Mouse (Mus musculus) neural tube, embryonic 15.5 days (tissue): ENCODE data around the gene Arhgap15. TPM values are rescaled to one million over a fixed set of nuclear protein-coding genes. Genes with fewer than 3 reads are reported as not detected.

Source experiments
- ATAC-seq: fragments of 200-750 bp; cut with Nextera tagmentation; 2 replicates; pipeline ENCODE4 v1.8.0; 2017; ENCODE audit warnings: mild to moderate bottlenecking, moderate TSS enrichment, moderate library complexity; ENCODE audit not compliant: low FRiP score
- H3K27ac ChIP-seq: fragments of 300-500 bp; sonication (generic); replicated peaks from 2 replicates; pipeline ENCODE4 v1.5.1; 2015; ENCODE audit warnings: mild to moderate bottlenecking, inconsistent platforms
- H3K27me3 ChIP-seq: fragments of 300-500 bp; sonication (generic); replicated peaks from 2 replicates; pipeline ENCODE4 v1.6.1; 2015; ENCODE audit warnings: inconsistent platforms
- H3K36me3 ChIP-seq: fragments of 300-500 bp; sonication (generic); 2 replicates; pipeline ENCODE4 v1.6.1; 2015; ENCODE audit warnings: inconsistent platforms
- H3K4me1 ChIP-seq: fragments of 300-500 bp; sonication (generic); 2 replicates; pipeline ENCODE4 v1.6.1; 2015; ENCODE audit warnings: inconsistent platforms
- H3K4me2 ChIP-seq: fragments of 300-500 bp; sonication (generic); 2 replicates; pipeline ENCODE4 v1.6.1; 2015; ENCODE audit warnings: inconsistent platforms, mild to moderate bottlenecking, moderate library complexity
- H3K4me3 ChIP-seq: fragments of 300-500 bp; sonication (generic); replicated peaks from 2 replicates; pipeline ENCODE4 v1.5.1; 2015; ENCODE audit warnings: mild to moderate bottlenecking, inconsistent platforms
- H3K9ac ChIP-seq: fragments of 300-500 bp; sonication (generic); replicated peaks from 2 replicates; pipeline ENCODE4 v1.6.1; 2015; ENCODE audit warnings: mild to moderate bottlenecking, inconsistent platforms
- H3K9me3 ChIP-seq: fragments of 300-500 bp; sonication (generic); replicated peaks from 2 replicates; pipeline ENCODE4 v1.6.1; 2016; ENCODE audit warnings: inconsistent platforms
- WGBS: fragments of 180-500 bp; shearing (Covaris S2); methylation state at CpG from one replicate; pipeline ENCODE4 v1.1.7; 2015; ENCODE audit warnings: mixed read lengths; 5-methylcytosine and 5-hydroxymethylcytosine counted together
- polyA plus RNA-seq: library from polyadenylated mRNA; unstranded; fragments of >200 nt; fragmentation: Nextera tagmentation; extraction: Ambion mirVana; gene quantifications from 2 replicates; pipeline ENCODE4 v1.2.1, GENCODE M21; 2015

Arhgap15 gene
- polyA plus RNA-seq, 1 experiment from 2014 or later = 3.0 TPM

DNA sequence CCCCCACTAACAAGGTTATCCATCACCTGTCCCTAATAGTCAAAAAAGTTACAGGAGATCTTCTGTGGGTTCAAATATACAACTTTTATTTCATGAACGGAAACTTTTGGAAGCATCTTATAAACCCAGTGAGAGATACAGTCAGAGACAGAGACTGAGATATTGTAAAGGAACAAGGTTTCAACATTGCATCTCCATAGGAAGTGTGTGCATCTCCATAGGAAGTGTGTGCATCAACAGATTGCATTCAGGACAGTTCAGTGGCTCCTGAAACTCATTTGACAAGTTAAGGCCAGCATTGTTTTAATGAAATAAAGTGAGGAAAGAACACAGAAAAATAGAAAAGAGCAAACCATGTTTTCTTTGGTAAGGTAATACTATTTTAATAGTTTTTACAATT is 296.0 kb downstream of the Arhgap15 start:
- no peak for ATAC-seq
- H3K27me3 ChIP-seq = no peaks in the 10 kb centered on the region
- no peaks in the 10 kb centered on the region for H3K4me1 ChIP-seq
- no peak overlapping the region for H3K9ac ChIP-seq
- no peaks in the 10 kb centered on the region for H3K9me3 ChIP-seq
- WGBS = 94% methylated on average over 1 of the region's 1 CpGs
- H3K27ac ChIP-seq = no peak overlapping the region
- no peak overlapping the region for H3K4me3 ChIP-seq
- H3K36me3 ChIP-seq = no peaks in the 10 kb centered on the region
- H3K4me2 ChIP-seq = no peak overlapping the region

DNA sequence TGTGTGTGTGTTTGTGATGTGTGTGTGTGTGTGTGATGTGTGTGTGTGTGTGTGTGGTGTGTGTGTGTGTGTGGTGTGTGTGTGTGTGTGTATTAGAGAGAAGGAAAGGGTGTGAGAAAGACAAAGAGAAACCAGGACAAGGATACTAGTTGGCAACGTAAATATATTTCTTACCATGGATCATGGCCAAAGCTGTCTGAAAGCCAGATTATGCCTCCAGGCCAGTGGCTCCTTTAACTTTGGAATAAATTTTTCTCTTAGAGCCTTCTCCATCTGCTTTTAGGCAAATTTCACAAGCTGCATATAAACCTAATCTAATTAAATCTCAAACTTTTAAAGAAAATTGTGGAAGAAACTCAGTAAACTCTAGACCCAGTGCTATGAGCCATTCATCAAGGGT is 296.6 kb downstream of the Arhgap15 start:
- no peaks in the 10 kb centered on the region for H3K9me3 ChIP-seq
- no peak overlapping the region for H3K4me3 ChIP-seq
- H3K27ac ChIP-seq = no peak overlapping the region
- no peak for ATAC-seq
- no peak overlapping the region for H3K9ac ChIP-seq
- WGBS = 76% methylated on average over 1 of the region's 1 CpGs
- H3K27me3 ChIP-seq = no peaks in the 10 kb centered on the region
- no peaks in the 10 kb centered on the region for H3K36me3 ChIP-seq
- H3K4me2 ChIP-seq = no peak overlapping the region
- H3K4me1 ChIP-seq = no peaks in the 10 kb centered on the region

DNA sequence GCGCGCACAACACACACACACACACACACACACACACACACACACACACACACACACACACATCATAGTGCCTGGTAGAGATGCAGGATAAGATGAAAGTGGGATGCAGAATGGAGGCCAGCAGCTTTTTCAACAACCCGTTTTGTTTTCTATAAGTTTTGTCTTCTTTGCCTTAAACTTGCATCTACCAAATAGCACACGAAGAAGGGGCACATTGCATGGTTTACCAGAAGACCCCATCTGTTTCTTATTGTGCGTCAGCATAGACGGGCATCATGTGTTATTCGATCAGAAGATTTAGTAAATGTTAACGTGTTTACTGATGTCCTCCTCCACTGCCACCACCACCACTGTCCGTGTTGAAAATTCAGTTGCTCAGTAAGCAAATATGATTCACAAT is 311.7 kb downstream of the Arhgap15 start:
- no peaks in the 10 kb centered on the region for H3K9me3 ChIP-seq
- H3K9ac ChIP-seq = no peak overlapping the region
- H3K36me3 ChIP-seq = no peaks in the 10 kb centered on the region
- H3K27ac ChIP-seq = no peak overlapping the region
- H3K4me1 ChIP-seq = 0 out of 2 replicates have a peak, but pooled peaks cover 2% of the 10 kb centered on the region
- no peaks in the 10 kb centered on the region for H3K27me3 ChIP-seq
- ATAC-seq = no peak
- WGBS = 92% methylated on average over 9 of the region's 9 CpGs
- no peak overlapping the region for H3K4me3 ChIP-seq
- no peak overlapping the region for H3K4me2 ChIP-seq

DNA sequence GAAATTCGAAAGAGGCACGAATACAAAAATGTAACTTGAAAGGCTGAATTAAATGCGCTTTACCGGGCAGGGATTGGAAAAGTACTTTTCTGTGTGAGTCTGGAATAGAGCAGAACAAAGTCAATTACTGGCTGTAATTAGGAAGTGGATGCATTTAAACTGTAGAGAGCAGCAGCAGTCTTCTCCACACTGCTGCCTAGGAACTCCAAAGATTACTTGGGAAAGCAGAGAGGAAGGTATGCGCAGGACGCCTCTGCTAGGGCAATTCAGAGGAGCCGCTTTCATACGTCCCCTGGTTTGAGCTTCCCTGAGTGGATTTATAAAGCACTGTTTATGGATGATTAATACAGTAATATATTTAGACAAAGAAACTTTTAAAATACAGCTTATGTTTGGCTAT is 312.1 kb downstream of the Arhgap15 start:
- ATAC-seq = peak; percentile 63; the same call in 1 of the 2 replicates
- Histone ChIP-seq H3K4me3 (no peak overlapping the region), H3K9me3 (no peaks in the 10 kb centered on the region), H3K27ac (no peak overlapping the region), H3K9ac (no peak overlapping the region), H3K4me1 (0 out of 2 replicates have a peak, but pooled peaks cover 2% of the 10 kb centered on the region), H3K27me3 (no peaks in the 10 kb centered on the region), H3K4me2 (no peak overlapping the region), H3K36me3 (no peaks in the 10 kb centered on the region)
- 60% methylated on average over 8 of the region's 8 CpGs for WGBS

DNA sequence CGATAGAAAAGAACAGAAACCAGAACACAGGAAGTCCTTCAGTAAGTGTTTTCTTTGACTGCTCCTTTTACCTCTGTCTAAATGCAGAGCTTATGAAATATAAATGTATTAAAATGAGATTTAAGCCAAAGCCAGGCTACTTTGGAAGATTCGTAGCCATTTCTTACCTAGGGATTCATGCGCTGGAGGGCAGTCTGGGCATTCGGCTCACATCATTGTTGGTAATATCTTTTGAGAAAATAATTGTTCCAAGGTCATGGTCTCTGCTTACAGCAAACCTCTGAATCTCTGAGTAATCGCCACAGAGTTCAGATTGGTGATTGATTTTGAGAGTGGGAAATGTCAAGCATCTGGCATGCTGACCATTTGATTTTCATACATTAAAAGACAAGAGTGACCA is 316.4 kb downstream of the Arhgap15 start:
- Histone ChIP-seq H3K4me2 (no peak overlapping the region), H3K9ac (no peak overlapping the region), H3K4me3 (no peak overlapping the region), H3K36me3 (no peaks in the 10 kb centered on the region), H3K27me3 (no peaks in the 10 kb centered on the region), H3K27ac (no peak overlapping the region), H3K9me3 (no peaks in the 10 kb centered on the region), H3K4me1 (0 out of 2 replicates have a peak, but pooled peaks cover 2% of the 10 kb centered on the region)
- ATAC-seq = no peak
- 85% methylated on average over 5 of the region's 5 CpGs for WGBS

DNA sequence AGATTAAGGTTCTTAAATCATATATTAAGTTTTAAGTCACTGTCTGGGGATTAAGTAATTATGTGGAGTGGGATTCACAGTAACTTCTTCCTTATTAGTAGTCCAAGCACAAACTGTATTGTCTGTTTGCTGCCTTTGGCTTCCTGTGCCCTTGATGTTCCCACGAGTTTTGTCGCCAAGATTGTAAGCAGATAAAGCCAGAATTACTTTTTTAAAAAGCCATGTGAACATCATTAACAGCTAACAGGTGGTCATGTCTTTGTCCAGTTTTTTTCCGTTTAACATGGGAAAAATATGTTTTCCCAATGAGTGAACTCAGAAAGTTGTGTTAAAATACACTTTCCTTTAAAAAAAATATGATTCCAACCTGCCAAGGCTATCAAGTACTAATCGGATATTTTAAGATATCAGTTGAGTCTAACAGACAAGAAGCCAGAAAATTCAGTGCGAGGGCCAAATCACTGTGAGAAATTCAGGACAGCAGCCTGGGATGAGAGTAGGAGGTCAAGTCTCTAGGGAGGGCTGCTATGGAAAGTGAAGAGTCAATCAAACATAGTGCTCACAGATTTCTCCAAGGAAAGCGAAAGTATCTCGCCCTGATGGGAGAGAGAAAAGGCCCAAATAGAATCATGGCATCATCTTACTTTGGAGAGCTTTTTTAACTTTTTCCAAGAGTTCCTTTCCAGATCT is 319.7 kb downstream of the Arhgap15 start:
- H3K27me3 ChIP-seq = no peaks in the 10 kb centered on the region
- no peaks in the 10 kb centered on the region for H3K4me1 ChIP-seq
- no peaks in the 10 kb centered on the region for H3K9me3 ChIP-seq
- no peak overlapping the region for H3K4me2 ChIP-seq
- no peak for ATAC-seq
- no peak overlapping the region for H3K27ac ChIP-seq
- no peaks in the 10 kb centered on the region for H3K36me3 ChIP-seq
- H3K4me3 ChIP-seq = no peak overlapping the region
- H3K9ac ChIP-seq = no peak overlapping the region
- 71% methylated on average over 7 of the region's 7 CpGs for WGBS

DNA sequence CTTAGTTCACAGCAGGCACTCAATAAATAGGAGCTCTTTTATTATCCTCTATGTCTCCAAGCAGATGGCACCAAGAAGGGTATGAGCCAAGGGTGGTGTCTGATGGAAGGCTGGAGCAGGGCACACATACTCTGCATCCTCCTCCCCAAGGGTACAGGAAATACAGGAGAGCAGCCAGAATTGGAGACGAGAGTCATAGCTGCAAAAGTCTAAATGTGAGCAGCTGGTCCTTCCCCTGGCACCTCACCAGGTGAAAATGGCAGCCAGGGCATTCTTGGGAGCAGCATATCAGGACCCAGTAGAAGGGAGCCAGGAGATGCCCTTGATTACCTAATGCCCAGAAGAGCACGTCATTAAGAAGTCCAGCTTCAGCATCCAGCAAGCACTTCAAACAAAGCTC is 320.3 kb downstream of the Arhgap15 start:
- Histone ChIP-seq H3K36me3 (no peaks in the 10 kb centered on the region), H3K27ac (no peak overlapping the region), H3K4me1 (no peaks in the 10 kb centered on the region), H3K4me2 (no peak overlapping the region), H3K9me3 (no peaks in the 10 kb centered on the region), H3K4me3 (no peak overlapping the region), H3K27me3 (no peaks in the 10 kb centered on the region), H3K9ac (no peak overlapping the region)
- 75% methylated on average over 2 of the region's 2 CpGs for WGBS
- no peak for ATAC-seq

DNA sequence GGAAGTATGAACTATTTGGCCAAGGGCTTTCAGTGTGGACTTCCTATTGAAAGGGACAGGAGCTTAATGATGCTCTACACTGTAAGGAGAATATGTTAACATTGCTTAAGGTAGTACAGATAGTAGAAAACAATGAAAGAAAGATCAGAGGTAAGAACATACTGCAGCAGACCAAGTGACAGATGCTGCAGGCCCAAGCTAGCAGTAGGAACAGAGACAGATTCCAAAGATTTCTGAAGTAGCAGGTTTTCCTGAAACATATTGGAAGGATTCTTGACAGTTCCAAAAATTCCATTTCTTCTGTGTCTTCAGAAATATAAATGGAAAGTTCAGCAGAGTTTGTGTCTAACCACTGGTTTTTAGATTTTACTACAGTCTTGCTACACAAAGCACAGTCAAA is 327.9 kb downstream of the Arhgap15 start:
- no peak for ATAC-seq
- no peak overlapping the region for H3K9ac ChIP-seq
- no peaks in the 10 kb centered on the region for H3K9me3 ChIP-seq
- H3K4me2 ChIP-seq = no peak overlapping the region
- no peaks in the 10 kb centered on the region for H3K4me1 ChIP-seq
- H3K36me3 ChIP-seq = no peaks in the 10 kb centered on the region
- H3K27me3 ChIP-seq = no peaks in the 10 kb centered on the region
- H3K4me3 ChIP-seq = no peak overlapping the region
- H3K27ac ChIP-seq = no peak overlapping the region

DNA sequence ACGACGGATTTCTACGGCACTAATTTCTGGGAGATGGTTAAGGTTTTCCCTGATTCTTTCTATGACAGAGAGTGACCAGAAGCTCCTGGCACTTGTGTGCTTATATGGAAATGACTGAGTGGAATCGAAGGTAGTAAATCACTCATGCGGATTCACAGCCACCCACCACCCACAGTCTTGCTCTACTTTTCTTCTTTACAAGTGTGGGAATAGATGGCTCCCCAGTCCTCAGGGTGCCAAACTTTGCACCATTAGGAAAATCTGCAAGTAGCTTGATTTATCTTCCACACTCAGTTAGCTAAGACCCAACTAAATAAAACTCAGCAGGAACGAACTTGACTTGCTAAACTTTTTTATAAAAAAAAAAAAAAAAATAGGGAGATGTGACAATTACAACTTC is 331.9 kb downstream of the Arhgap15 start:
- no peaks in the 10 kb centered on the region for H3K9me3 ChIP-seq
- no peak overlapping the region for H3K4me2 ChIP-seq
- no peaks in the 10 kb centered on the region for H3K36me3 ChIP-seq
- H3K9ac ChIP-seq = no peak overlapping the region
- no peaks in the 10 kb centered on the region for H3K4me1 ChIP-seq
- H3K4me3 ChIP-seq = no peak overlapping the region
- ATAC-seq = no peak
- no peaks in the 10 kb centered on the region for H3K27me3 ChIP-seq
- H3K27ac ChIP-seq = no peak overlapping the region
- 51% methylated on average over 6 of the region's 6 CpGs for WGBS

DNA sequence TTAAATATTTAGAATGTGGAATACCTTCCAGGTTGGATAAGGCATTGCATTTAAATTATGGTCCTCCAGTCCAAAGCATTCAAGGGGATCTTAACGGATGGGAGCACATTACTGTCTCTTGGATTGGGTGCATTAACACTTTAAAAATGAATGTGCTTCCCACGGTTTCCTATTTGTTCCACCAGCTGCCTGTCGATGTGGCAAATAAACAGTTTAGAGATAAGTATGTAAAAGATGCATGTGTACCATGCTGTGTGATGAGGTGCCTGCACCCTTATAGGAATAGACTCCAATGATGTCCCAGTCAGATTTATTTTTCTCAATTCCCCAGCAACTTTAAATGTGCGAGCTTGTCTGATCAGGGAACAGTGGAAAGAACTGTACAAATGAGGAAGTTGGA is 332.6 kb downstream of the Arhgap15 start:
- no peaks in the 10 kb centered on the region for H3K9me3 ChIP-seq
- peak; percentile 53 for ATAC-seq
- 27% methylated on average over 4 of the region's 4 CpGs for WGBS
- H3K36me3 ChIP-seq = no peaks in the 10 kb centered on the region
- no peaks in the 10 kb centered on the region for H3K4me1 ChIP-seq
- no peak overlapping the region for H3K4me2 ChIP-seq
- no peak overlapping the region for H3K9ac ChIP-seq
- H3K27me3 ChIP-seq = no peaks in the 10 kb centered on the region
- H3K27ac ChIP-seq = no peak overlapping the region
- H3K4me3 ChIP-seq = no peak overlapping the region

DNA sequence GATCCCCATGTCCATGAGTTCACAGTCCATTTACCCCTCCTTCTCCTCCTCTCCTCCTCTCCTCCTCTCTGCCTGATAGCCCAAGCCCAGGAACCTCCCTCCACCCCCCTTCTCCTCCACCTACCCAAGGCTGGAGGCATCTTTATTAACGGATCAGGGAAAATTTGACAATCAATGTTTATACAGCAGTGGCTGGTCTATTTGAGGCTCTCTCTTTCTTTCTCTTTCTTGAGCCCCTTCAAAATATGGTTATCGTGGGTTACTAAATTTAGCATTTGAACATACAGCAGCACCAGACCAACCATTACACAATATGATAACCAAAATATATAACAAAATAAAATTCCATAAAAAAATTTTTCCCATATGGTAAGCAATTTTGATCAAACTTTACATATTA is 335.8 kb downstream of the Arhgap15 start:
- 72% methylated on average over 2 of the region's 2 CpGs for whole genome bisulfite sequencing
- Histone ChIP-seq H3K4me1 (no peaks in the 10 kb centered on the region), H3K9ac (no peak overlapping the region), H3K36me3 (no peaks in the 10 kb centered on the region), H3K9me3 (no peaks in the 10 kb centered on the region), H3K4me3 (no peak overlapping the region), H3K4me2 (no peak overlapping the region), H3K27me3 (no peaks in the 10 kb centered on the region), H3K27ac (no peak overlapping the region)
- no peak for ATAC-seq

DNA sequence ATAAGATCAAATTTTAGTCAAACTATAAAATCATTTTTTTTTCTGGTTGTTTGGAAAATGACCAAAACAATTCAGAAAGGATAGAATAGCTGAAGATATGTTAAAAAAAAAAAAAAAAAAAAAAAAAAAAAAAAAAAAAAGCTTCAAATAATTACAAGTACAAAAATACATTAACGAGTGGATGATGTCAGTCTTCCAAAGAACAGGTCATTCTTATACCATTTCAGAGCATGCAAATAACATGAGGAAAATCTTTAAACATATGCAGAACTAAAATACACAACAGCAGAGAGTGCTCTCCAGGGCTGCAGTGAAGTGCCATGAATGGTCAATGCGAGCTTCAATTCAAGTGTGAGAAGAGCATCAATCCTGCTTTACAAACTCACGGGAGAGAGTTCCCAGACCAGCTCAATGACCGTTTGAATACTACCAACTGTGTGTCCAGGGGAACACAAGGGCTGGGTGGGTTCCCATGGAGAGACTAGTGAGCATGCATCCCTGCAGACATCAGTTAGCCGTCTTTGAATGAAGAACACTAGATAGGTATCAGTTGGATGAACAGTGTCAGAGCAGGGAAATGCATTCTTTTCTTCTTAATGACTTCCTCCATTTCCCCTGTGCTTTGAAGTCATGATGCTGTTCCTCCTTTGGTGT is 337.9 kb downstream of the Arhgap15 start:
- Histone ChIP-seq H3K9me3 (no peaks in the 10 kb centered on the region), H3K9ac (no peak overlapping the region), H3K4me2 (no peak overlapping the region), H3K27ac (no peak overlapping the region), H3K27me3 (no peaks in the 10 kb centered on the region), H3K4me3 (no peak overlapping the region), H3K36me3 (no peaks in the 10 kb centered on the region), H3K4me1 (no peaks in the 10 kb centered on the region)
- 29% methylated on average over 5 of the region's 5 CpGs for WGBS
- ATAC-seq = peak; percentile 45; the same call in 1 of the 2 replicates
